Mouse (Mus musculus) inflammation-experienced regulatory T-cells, adult 6 months (primary cell): Measurements from ENCODE around the gene Trank1. TPM values are rescaled to one million over a fixed set of nuclear protein-coding genes. Genes with fewer than 3 reads are reported as not detected.

Source experiments
- ATAC-seq: one replicate; pipeline ENCODE4 v1.8.0; 2017
- polyA plus RNA-seq, 3 experiments: library from polyadenylated mRNA; unstranded; fragments of 100-300 nt; shearing (Covaris generic); gene quantifications; one replicate each; pipeline ENCODE4 v1.2.1; 2017

Trank1 gene
- polyA plus RNA-seq, 3 experiments from 2014 or later, result not detected

GRCm38 (mm10) chr9:111428698-111429362, 117.3 kb downstream of the Trank1 start:
- no peak for ATAC-seq

GRCm38 (mm10) chr9:111429363-111429750, 117.8 kb downstream of the Trank1 start:
- ATAC-seq, result no peak

- ATAC-seq, result no peak
Observed at GRCm38 (mm10) chr9:111435429-111435828, 123.9 kb downstream of the Trank1 start.

GRCm38 (mm10) chr9:111438904-111439835, 127.6 kb downstream of the Trank1 start, which contains the start of gene Dclk3:
Gene Dclk3, plus strand, starts transcription at chr9:111439081.
- no peak for ATAC-seq

GRCm38 (mm10) chr9:111439836-111440201, 128.3 kb downstream of the Trank1 start:
- ATAC-seq, result no peak

- no peak for ATAC-seq
Observed at GRCm38 (mm10) chr9:111440446-111440845, 128.9 kb downstream of the Trank1 start.

GRCm38 (mm10) chr9:111441151-111441550, 129.6 kb downstream of the Trank1 start:
- ATAC-seq, result no peak

Other genes with a start within 250 kb of the Trank1 start
- gene Lrrfip2, start 194.1 kb upstream of the Trank1 start, polyA plus RNA-seq, result 10 to 100 TPM in 2 of 3 experiments, 1 to 10 TPM in 1; 8.4 to 17.2 (median 17.0) TPM
- 10 to 100 TPM in 2 of 3 experiments, 1 to 10 TPM in 1; 8.7 to 27.4 (median 14.4) TPM for gene Mlh1, start 39.9 kb upstream of the Trank1 start, polyA plus RNA-seq
- gene Epm2aip1, start 39.8 kb upstream of the Trank1 start, polyA plus RNA-seq, result 1 to 10 TPM; 5.0 to 9.3 (median 8.6) TPM
- not detected for gene Dclk3, start 127.3 kb downstream of the Trank1 start, polyA plus RNA-seq